Mouse (Mus musculus): ENCODE results near the gene Coa3. TPM values are rescaled to one million over a fixed set of nuclear protein-coding genes. Genes with fewer than 3 reads are reported as not detected.
A peak's percentile ranks its signal among the peaks of the same experiment; 100 is the strongest.

Coa3 gene
- total and polyA plus RNA-seq, 3 experiments, result 120 to 325 TPM; not detected in 1

DNA sequence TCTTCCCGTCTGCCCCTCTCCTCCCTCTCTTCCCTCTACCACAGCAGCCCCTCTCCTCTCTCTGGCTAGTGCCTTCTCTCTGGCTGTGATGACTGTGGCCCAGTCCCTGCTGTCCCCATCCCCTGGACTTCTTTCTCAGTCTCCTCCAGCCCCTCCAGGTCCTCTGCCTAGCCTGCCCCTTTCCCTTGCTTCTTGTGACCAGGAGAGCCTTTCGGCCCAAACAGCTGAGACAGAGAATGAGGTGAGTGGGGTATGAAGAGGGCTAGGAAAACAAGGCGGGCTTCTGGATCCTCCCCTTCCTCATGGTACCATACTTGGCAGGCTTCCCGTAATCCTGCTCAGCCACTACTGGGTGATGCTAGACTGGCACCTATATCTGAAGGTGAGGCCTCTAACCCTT lies 3.6 kb downstream of the Coa3 start:
- H3K36me3 ChIP-seq (ENCODE audit: control insufficient read depth in 1 of 2, insufficient read depth in 2 of 2, low read length in 2 of 2), result peaks cover 0 to 13% of the 10 kb centered on the region in 2 experiments; a peak in 2 of 4 replicates
- peaks cover 0 to 18% of the 10 kb centered on the region in 2 experiments; a peak in 3 of 4 replicates for H3K4me1 ChIP-seq (ENCODE audit: control insufficient read depth in 1 of 2, insufficient read depth in 2 of 2, low read length in 2 of 2)
- H3K27me3 ChIP-seq (ENCODE audit: control insufficient read depth in 1 of 2, insufficient read depth in 2 of 2, low read length in 2 of 2), result no peaks in the 10 kb centered on the region
- no peak overlapping the region for H3K27ac ChIP-seq (ENCODE audit: control insufficient read depth, low read depth, low read length)
- peaks cover 15% of the 10 kb centered on the region for H3K79me2 ChIP-seq (ENCODE audit: control insufficient read depth, insufficient read depth, low read length, poor library complexity)
- H3K9ac ChIP-seq (ENCODE audit: control insufficient read depth, low read depth, low read length, poor library complexity, severe bottlenecking), result no peak overlapping the region
- no peaks in the 10 kb centered on the region for H3K9me3 ChIP-seq (replicated peaks; ENCODE audit: insufficient read depth, low read length)
- no peak overlapping the region for H3K4me3 ChIP-seq (ENCODE audit: control insufficient read depth in 1 of 2, insufficient read depth in 1 of 2, low read depth in 2 of 2, low read length in 2 of 2)
- 0 out of 4 replicates have a peak, but pooled peaks of 1 of the 2 experiments have one; percentile 16 for TF ChIP-seq POLR2A (IDR thresholded peaks at IDR 0.05; ENCODE audit: control insufficient read depth in 1 of 2, insufficient read depth in 1 of 2, low read depth in 1 of 2, low read length in 2 of 2, poor library complexity in 1 of 2)
- TF ChIP-seq MAX (IDR thresholded peaks at IDR 0.05; ENCODE audit: low read length), result no peak
- no peak for TF ChIP-seq USF2 (IDR thresholded peaks at IDR 0.05; ENCODE audit: borderline replicate concordance in 1 of 2, insufficient read depth in 1 of 2, low read depth in 1 of 2, low read length in 2 of 2)
- TF ChIP-seq POLR2AphosphoS2 (IDR thresholded peaks at IDR 0.05; ENCODE audit: low read length), result peak; percentile 55; the same call in 1 of the 2 replicates
- no peak for TF ChIP-seq MAZ (IDR thresholded peaks at IDR 0.05; ENCODE audit: low read depth, low read length)
- no peak for TF ChIP-seq KAT2A (conservative IDR thresholded peaks at IDR 0.05; ENCODE audit: low read depth, low read length)
- no peak for TF ChIP-seq MEF2A (IDR thresholded peaks at IDR 0.05; ENCODE audit: extremely low read depth, insufficient replicate concordance, low read depth, low read length, poor library complexity, severe bottlenecking)
- TF ChIP-seq POLR2AphosphoS5 (IDR thresholded peaks at IDR 0.05; ENCODE audit: borderline replicate concordance, low read depth, low read length), result no peak
- no peak for TF ChIP-seq TCF12 (IDR thresholded peaks at IDR 0.05; ENCODE audit: low read depth, low read length)
- no peak for TF ChIP-seq BHLHE40 (IDR thresholded peaks at IDR 0.05; ENCODE audit: borderline replicate concordance, low read depth, low read length)
- DNase-seq (ENCODE audit: low read depth, low spot score), result no peak

DNA sequence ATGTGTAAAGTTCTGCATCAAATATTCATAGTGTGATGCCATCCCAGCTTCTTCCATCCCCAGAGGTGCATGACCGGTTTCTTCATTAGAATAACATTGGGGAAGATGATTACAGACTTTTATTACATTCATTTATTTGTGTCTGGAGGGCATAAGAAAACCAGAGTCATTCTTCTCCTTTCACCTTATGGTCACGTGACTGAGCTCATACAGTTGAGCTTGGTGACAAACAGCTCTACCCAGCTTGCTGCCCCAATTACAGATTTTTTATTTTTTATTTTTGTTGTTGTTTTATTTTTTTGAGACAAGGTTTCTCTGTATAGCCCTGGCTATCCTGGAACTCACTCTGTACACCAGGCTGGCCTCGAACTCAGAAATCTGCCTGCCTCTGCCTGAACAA lies 6.5 kb downstream of the Coa3 start:
- no peak for DNase-seq (ENCODE audit: low read depth, low spot score)
- Histone ChIP-seq H3K27ac (ENCODE audit: control insufficient read depth, low read depth, low read length) (no peak overlapping the region), H3K27me3 (ENCODE audit: control insufficient read depth in 1 of 2, insufficient read depth in 2 of 2, low read length in 2 of 2) (no peaks in the 10 kb centered on the region), H3K9ac (ENCODE audit: control insufficient read depth, low read depth, low read length, poor library complexity, severe bottlenecking) (no peak overlapping the region), H3K4me3 (ENCODE audit: control insufficient read depth in 1 of 2, insufficient read depth in 1 of 2, low read depth in 2 of 2, low read length in 2 of 2) (no peak overlapping the region), H3K9me3 (replicated peaks; ENCODE audit: insufficient read depth, low read length) (no peaks in the 10 kb centered on the region), H3K4me1 (ENCODE audit: control insufficient read depth in 1 of 2, insufficient read depth in 2 of 2, low read length in 2 of 2) (peaks cover 0 to 18% of the 10 kb centered on the region in 2 experiments; a peak in 3 of 4 replicates), H3K79me2 (ENCODE audit: control insufficient read depth, insufficient read depth, low read length, poor library complexity) (peaks cover 4% of the 10 kb centered on the region; the same call in 1 of the 2 replicates), H3K36me3 (ENCODE audit: control insufficient read depth in 1 of 2, insufficient read depth in 2 of 2, low read length in 2 of 2) (peaks cover 0 to 6% of the 10 kb centered on the region in 2 experiments; a peak in 2 of 4 replicates)
- TF ChIP-seq SMC3 (IDR thresholded peaks at IDR 0.05; ENCODE audit: low read depth, low read length) (no peak), MAZ (IDR thresholded peaks at IDR 0.05; ENCODE audit: low read depth, low read length) (no peak), USF1 (IDR thresholded peaks at IDR 0.05; ENCODE audit: low read depth, low read length) (peak; percentile 70), E2F4 (IDR thresholded peaks at IDR 0.05; ENCODE audit: borderline replicate concordance, low read depth, low read length) (no peak)

DNA sequence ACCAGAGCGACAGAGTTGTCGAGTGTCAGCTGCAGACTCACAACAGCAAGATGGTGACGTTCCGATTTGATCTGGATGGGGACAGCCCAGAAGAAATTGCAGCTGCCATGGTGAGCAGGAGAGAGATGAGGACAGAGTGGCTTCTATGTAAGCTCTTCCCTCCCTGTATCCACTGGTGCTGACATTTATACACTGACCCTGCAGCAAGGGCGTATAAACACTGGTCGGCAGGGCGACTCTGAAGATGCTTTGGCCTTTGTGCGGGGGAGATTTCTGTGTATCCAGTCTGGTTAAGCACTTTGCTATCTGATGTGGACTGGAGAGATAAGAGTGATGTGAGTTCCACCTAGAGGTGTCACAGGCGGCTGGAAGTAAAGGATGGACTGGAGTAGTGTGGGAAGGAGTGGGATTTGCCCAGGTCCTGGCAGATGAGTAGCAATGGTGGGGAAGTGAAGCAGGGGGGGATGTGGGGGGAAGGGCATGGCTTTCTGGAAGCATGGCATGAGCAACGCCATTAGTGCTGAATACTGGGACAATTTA lies 9.3 kb downstream of the Coa3 start:
- Histone ChIP-seq H3K27ac (ENCODE audit: control insufficient read depth, low read depth, low read length) (no peak overlapping the region), H3K9ac (ENCODE audit: control insufficient read depth, low read depth, low read length, poor library complexity, severe bottlenecking) (no peak overlapping the region), H3K79me2 (ENCODE audit: control insufficient read depth, insufficient read depth, low read length, poor library complexity) (no peaks in the 10 kb centered on the region), H3K27me3 (ENCODE audit: control insufficient read depth in 1 of 2, insufficient read depth in 2 of 2, low read length in 2 of 2) (no peaks in the 10 kb centered on the region), H3K36me3 (ENCODE audit: control insufficient read depth in 1 of 2, insufficient read depth in 2 of 2, low read length in 2 of 2) (no peaks in the 10 kb centered on the region; a peak in 1 of 4 replicates), H3K4me1 (ENCODE audit: control insufficient read depth in 1 of 2, insufficient read depth in 2 of 2, low read length in 2 of 2) (peaks cover 0 to 9% of the 10 kb centered on the region in 2 experiments; a peak in 1 of 4 replicates), H3K4me3 (ENCODE audit: control insufficient read depth in 1 of 2, insufficient read depth in 1 of 2, low read depth in 2 of 2, low read length in 2 of 2) (no peak overlapping the region), H3K9me3 (replicated peaks; ENCODE audit: insufficient read depth, low read length) (no peaks in the 10 kb centered on the region)
- DNase-seq (ENCODE audit: low read depth, low spot score), result peak; percentile 47
- TF ChIP-seq RCOR1 (IDR thresholded peaks at IDR 0.05; ENCODE audit: low read depth, low read length), result 0 out of 2 replicates have a peak, but pooled peaks have one; percentile 8
- TF ChIP-seq GABPA (IDR thresholded peaks at IDR 0.05; ENCODE audit: low read depth, low read length), result no peak
- peak; percentile 4 to 10; a peak in 1 of 4 replicates for TF ChIP-seq EP300 (IDR thresholded peaks at IDR 0.05; ENCODE audit: low read depth in 1 of 2, low read length in 2 of 2)
- peak; percentile 88 for TF ChIP-seq GATA1 (IDR thresholded peaks at IDR 0.05; ENCODE audit: low read depth, low read length)
- TF ChIP-seq SIN3A (IDR thresholded peaks at IDR 0.05; ENCODE audit: low read length), result peak; percentile 42

All from MEL (cell line).